Mouse (Mus musculus): ENCODE results near the gene Map3k11. TPM values are rescaled to one million over a fixed set of nuclear protein-coding genes. Genes with fewer than 3 reads are reported as not detected.
"Not testable (repeated sequence)": the region's sequence is repeated elsewhere in the genome, so short reads cannot be mapped to it uniquely, and the experiment has no call there.

Map3k11 gene
- total RNA-seq, 2 experiments from 2014 or later: 26.0 to 29.5 TPM

DNA sequence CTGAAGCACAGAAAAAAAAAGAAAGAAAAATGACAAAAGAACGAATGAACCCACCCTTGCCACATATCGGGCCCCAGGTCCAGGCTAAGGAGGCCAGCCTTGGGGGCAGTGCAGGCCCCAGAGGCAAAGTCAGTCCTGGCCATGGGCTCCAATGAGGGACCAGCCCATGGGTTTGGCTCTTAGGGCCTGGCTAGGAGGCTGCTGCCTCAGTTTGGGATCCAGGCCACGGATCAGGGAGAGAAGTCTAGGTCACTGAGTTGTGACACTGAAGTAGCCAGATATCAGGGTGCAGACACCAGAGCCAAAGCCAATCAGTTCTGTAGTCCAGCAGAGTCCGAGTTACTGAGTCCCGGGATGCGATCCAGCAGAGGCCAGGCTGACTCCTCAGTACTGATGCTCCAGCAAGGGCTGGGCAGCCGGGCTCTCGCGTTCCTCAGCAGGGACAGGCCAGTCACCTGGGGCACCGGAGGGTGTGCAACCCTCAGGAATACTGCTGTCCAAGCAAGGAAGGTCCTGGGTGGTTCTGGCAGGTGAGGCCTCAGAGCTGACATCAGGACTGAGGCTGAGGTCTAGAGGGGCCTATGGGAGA is 23.8 kb upstream of the Map3k11 start:
- intact Hi-C loops (cut with DNase I): no loop called here
- DNase-seq: no peak

DNA sequence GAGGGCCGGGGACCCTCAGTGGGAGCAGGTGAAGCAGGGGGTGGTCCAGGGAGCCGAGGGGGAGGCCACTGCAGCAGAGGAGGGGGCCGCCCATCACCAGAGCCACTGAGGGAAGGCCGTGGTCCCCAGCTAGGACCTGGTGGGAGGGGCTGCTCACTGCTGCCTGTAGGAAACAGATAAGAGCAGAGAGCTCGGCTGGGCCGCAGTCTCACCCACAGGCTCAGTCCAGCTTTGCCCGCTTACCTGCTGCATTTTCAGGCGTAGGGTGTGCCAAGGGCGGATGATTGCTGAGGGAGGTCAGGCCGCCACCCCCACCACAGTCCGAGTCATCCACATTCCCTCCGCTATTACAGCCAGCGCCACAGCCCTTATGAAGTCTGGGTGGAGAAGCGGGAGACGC is 23.1 kb upstream of the Map3k11 start:
- DNase-seq: no peak
- intact Hi-C loops (cut with DNase I): no loop called here

DNA sequence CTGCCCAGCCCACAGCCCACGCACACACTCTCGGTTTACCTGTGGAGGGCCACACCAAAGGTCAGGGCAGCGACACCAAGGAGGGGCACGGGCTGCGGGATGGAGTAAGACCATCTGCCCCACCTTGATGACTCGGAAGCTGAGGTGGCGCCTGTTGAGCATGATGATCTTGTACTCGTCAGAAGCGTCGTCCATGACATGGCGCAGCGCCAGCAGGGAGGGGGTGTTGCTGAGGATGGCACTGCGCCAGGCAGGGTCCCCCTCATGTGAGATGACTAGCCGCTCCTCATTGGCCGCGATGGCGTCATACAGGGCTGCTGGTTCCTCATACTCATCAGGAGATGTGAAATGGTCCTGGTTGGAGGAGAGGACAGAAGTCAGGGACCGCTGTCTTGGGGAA is 22.2 kb upstream of the Map3k11 start:
- no peak for DNase-seq
- intact Hi-C loops (cut with DNase I): no loop called here

DNA sequence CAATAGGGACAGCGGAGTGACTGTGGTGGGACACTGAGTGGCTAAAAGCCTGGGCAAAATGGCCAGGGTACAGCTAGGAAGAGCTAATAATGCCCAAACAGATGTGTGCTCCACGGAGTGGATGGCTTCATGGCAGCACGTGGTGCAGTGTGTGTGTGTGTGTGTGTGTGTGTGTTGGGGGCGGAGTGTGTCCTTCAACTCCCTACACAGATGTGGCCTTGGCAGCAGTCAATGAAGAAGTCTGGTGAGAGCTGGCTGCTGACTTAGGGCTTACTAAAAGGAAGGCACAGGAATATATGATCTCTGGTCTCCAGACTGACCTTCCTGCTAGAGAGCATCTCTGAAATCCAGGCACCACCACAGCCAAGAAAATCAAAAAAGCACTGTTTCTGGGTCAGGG is 20.2 kb upstream of the Map3k11 start:
- no peak for DNase-seq
- intact Hi-C loops (cut with DNase I): no loop called here

DNA sequence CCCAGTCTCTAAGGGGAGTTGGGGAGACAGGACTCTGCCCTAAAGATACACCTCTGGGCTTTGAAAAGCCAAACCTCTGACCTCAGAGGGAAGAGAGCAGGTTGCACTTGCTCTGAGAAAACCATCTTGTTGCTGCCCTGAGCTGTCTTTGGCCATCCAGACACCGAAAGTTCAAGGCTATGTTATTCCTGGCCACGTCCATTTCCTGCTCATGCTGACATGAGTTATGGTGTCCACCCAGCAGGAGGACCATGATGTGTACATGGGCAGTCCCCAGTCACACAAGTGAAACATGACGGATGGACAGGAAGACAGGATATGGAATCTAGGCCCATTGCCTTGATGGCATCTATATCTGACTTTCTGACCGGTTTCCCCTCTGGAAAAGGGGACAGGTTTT is 8.1 kb upstream of the Map3k11 start:
- no peak for DNase-seq
- intact Hi-C loops (cut with DNase I): no loop called here

DNA sequence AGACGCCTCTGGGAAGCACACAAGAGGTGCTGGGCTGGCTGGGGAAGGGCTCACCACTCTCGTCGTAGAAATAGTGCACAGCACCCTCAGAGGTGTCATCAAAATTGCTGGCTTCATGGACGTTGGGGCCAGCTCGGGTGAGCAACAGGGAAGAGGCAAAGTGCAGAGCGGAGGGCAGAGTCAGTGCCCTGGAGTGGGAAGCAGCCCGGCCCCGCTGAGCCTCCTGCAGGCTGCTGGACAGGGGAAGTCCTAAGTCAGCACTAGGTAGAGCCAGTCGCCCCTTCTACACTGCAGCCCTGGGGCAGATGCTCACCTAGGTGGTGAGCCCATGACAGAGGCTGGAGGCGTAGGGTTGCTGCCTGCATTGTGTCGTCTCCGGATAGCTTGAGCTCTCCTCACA is 4.3 kb upstream of the Map3k11 start:
- intact Hi-C loops (cut with DNase I): no loop called here
- DNase-seq: no peak

DNA sequence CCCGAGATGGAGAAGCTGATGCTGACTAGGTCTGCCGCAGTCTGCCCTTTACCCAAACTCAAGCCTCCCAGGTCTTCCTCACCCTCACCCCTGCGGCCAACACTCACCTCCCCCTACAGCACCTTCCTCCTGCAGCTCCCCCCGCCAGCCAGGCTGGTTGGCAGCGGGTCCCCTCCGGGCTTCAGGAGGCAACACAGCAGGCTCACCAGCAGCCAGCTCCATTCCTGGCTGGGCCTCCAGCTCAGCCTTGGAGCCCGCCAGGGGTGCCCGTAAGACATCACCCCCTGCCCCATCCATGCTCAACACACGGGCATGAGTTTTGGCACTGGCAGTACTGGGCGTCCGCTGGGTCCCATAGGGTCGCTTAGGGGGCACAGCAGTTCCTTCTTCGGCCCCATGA is 3.6 kb upstream of the Map3k11 start:
- intact Hi-C loops (cut with DNase I): no loop called here

DNA sequence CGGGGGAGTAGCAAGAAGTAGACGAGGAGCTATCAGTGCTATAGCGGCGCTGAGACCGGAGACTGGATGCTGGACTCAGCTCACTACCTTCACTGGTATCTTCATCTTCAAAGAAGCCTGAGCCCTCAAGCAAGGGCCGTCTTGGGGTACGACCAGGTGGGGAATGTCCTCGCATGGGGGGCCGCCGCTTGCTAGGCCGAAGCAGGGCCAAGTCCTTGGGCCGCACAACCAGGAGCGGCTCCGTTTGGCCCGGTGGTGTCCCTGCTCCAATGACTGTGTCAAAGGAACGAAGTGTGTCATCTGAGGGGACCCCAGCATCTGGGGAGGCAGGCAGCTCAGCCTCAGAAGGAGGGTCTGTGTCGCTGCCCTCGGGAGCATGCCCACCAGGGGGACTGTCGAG is 3.1 kb upstream of the Map3k11 start:
- intact Hi-C loops (cut with DNase I): no loop called here
- DNase-seq: no peak

More for the DNA sequence above, 3.6 kb upstream of the Map3k11 start:
- no peak for DNase-seq

DNA sequence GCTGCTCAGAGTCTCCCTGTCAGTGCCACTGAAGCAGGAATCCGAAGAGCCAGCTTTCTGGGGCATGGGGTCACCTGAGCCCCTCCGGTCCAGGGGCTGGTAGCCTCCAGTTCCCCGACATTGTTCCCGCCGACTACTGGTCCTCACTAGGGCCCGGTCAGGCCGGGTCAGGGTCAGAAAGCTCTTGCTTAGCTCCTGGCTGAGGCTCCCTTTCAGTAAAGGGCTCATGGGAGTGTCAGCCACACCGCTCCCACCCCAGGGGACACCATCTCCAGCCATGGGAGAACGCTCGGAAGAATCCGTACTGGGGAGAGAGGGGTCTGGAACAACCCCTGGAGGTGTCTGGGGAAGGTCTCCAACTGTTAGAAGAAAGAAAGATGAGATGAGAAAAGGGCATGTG is 2.7 kb upstream of the Map3k11 start:
- no peak for DNase-seq
- intact Hi-C loops (cut with DNase I): loop anchor here (2.0 kb wide), 1 partner anchor 77 kb away; no protein-coding TSS in a partner anchor

DNA sequence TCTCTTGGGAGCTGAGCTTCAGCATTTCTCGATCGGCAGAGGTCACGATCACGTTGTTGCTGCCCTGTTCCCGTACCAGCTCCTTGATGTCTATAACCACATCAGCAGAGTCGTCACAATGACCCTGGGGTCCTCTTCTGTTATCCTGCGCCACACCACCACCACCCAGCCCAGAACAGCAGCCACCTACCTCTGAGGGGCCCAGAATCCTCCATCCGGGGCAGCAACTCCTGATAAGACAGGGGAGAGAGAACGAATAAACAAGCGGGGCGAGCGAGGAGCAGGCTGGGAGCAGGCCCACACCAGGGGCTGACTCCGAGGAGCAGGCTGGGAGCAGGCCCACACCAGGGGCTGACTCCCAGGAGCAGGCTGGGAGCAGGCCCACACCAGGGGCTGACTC is 2.1 kb upstream of the Map3k11 start:
- intact Hi-C loops (cut with DNase I): loop anchor here (2.0 kb wide), 1 partner anchor 78 kb away; no protein-coding TSS in a partner anchor
- DNase-seq: no peak

DNA sequence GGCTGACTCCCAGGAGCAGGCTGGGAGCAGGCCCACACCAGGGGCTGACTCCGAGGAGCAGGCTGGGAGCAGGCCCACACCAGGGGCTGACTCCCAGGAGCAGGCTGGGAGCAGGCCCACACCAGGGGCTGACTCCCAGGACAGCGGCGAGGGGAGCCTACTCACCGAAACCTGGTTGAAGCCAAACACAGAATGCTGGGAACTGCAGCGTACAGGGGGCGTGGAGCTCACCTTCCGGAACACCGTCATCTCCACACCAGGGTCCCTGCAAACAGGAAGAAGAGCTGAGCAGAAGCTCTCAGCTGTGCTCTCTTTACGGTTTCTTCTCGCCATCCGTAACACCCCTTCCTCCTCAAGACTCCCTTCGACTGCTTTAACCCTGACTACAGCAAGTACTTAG is 1.6 kb upstream of the Map3k11 start:
- intact Hi-C loops (cut with DNase I): loop anchor here (2.0 kb wide), 1 partner anchor 78 kb away; no protein-coding TSS in a partner anchor
- DNase-seq: not testable (repeated sequence)

DNA sequence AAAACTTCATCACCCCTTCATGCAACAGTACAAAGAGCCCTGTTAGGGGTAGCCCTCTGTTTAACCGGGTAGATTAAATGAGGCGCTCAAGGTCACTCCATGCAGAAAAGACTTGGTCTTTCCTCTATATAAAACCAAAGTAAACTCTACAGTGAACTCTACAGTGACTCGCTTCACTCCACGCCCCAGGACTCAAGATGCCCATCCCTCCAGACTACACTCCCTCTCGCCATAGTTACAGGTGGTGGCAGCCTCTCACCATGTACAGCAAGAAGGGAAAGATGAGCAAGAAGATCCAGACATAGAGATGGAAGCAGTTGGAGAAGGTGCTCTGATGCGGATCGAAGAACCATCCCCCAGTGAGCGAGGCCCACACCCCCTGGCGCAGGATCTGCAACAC is 804 bp upstream of the Map3k11 start:
- DNase-seq: no peak
- intact Hi-C loops (cut with DNase I): loop anchor here (2.0 kb wide), 2 partner anchors 51 to 79 kb away; partner anchors contain the start of gene Rela

DNA sequence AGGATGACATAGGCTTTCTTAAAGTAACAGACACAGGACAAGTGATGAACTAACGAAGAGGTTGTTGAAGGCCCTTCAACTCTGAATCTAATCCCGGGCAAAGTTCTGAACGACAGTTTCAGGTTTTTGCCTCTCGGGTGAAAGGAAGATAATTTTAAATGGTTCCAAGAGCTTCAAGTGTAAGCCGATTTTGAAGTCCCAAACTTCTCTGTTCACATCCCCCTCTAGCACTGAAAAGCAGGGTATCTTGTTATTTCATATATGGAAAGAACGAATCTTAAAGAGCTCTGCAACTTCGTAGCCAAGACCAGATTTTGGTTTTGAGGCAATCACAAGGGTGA is 516 bp downstream of the Map3k11 start:
- intact Hi-C loops (cut with DNase I): loop anchor here (1.0 to 2.0 kb wide), 2 partner anchors 38 to 52 kb away; partner anchors contain the start of gene Rela
- DNase-seq: no peak

DNA sequence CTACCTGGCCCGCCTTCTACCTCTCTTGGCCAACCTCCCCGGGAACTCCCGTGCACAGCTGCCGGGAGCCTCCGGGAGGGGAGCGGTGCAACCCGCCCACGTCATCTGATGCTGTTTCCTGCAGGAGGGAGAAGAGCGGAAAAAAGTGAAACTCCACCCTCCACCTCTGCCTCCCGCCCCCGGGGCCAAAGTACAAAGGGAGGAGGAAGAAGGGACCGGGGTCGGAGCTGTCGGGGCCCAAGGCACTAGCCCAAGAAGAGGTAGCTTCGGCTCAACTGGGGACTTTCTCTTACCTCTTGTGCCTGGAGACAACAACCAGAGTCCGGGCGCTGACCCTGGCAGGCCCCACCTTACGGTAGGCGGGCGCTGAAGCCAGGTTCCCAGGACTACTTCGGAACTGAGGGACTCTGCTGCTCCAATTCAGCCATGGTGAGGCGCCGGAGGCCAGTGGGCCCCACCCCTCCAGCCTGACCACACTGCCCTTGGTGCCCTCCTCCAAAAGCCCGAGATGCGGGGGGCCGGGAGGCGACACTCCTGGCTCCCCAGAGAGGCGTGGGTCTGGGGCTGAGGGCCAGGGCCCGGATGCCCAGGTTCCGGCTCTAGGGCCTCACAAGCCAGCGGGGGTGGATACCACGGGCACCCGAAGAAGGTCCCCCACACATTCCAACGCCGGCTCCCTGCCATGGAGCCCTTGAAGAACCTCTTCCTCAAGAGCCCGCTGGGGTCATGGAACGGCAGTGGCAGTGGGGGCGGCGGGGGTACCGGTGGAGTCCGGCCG is 1.2 kb downstream of the Map3k11 start:
- intact Hi-C loops (cut with DNase I): loop anchor here (1.0 to 5.0 kb wide), 3 partner anchors 38 to 263 kb away; partner anchors contain the start of gene Rela

DNA sequence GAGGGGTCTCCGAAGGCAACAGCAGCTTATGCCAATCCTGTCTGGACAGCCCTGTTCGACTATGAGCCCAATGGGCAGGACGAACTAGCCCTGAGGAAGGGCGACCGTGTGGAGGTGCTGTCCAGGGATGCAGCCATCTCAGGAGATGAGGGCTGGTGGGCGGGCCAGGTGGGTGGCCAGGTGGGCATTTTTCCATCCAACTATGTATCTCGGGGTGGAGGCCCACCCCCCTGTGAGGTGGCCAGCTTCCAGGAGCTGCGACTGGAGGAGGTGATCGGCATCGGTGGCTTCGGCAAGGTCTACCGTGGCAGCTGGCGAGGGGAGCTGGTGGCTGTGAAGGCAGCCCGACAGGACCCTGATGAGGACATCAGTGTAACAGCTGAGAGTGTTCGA is 1.8 kb downstream of the Map3k11 start:
- peak in 1 of 2 experiments; percentile 15 for DNase-seq
- intact Hi-C loops (cut with DNase I): loop anchor here (5.0 kb wide), 1 partner anchor 262 kb away; no protein-coding TSS in a partner anchor

More for the DNA sequence above, 1.2 kb downstream of the Map3k11 start:
- DNase-seq: peak; percentile 85 to 88

DNA sequence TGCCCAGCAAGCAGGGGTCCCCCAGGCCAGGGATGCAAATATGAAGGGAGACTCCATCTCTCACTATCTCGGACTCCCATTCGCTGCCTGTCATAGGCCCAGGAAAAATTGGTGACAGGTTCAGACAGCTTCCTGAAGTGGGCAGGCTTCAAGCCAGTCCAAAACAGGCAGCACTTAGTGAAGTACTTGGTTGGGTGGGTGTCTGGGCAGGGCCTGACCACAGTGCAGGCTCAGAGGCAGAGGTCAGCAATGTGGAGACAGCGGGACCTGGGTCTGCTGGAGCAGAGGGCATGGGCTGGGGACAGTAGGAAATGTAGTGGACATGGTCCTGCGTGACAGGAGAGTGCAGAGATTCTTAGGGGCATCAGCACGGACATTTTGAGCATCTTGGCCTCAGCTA is 3.1 kb downstream of the Map3k11 start:
- no peak for DNase-seq
- intact Hi-C loops (cut with DNase I): loop anchor here (5.0 kb wide), 1 partner anchor 261 kb away; no protein-coding TSS in a partner anchor

DNA sequence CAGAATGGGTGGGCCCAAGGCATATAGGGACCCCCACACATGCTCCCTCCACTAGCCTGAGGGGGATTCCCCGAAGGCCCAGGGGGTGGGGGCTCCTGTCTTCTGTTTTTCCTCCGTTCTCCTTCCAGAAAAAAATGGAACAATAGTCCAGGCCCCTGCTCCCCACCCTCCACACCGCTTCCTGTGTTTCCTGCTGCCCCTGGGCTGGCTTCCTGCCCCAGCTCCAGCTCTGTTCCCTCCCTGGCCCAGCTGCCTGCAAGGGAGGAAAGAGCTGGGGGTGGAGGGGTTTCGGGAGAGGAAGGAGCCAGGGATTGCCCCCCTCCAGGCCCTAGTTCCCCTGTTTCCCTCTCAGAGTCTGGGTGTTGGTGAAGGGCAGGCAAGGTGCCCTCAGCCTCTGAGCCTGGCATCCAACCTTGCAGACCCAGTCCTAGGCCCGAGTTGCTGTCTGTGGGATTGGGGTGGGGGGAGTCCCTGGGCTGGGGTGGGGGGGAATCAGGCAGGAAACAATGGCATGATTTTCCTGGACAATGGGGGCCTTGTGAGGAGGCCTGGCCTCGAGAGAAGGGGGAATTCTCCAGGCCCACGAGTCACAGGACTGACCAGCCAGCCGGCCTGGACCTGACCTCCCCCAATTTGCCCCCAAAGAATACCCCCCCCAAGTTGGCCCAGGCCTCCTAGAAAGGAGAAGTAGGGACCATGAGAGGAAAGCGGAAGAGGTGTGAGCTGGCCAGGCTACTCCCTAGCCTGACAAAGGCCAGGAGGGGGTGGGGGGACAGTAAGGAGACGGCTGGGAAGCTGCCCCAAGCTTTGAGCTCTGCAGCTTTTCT is 3.8 kb downstream of the Map3k11 start:
- intact Hi-C loops (cut with DNase I): loop anchor here (2.0 to 5.0 kb wide), 3 partner anchors 19 to 260 kb away; no protein-coding TSS in a partner anchor
- DNase-seq: peak; percentile 72 to 80

DNA sequence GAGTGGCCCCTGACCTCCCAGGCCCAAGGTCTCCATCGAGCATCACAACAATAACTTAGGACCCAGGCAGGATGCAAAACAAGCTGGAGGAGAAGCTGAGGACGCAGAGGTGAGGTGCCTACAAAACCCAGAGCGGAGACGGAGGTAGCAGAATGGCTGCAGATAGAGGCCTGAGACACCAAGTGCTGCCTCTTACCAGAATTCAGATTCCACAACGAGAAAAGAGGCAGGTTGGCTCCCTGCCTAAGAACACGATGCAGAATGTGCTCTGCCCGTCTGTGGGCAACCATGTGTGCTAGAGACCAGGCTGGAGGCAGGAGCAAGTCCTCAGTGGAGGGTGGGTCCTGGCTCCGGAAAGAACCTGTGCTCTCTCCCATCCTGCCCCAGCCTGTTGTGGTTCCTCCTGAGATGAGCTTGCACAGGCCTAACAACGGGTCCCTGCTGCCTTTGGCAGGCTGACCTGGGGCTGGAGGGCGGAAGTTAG is 4.4 kb downstream of the Map3k11 start:
- peak in 1 of 2 experiments; percentile 44 for DNase-seq
- intact Hi-C loops (cut with DNase I): loop anchor here (2.0 to 5.0 kb wide), 3 partner anchors 18 to 259 kb away; no protein-coding TSS in a partner anchor

DNA sequence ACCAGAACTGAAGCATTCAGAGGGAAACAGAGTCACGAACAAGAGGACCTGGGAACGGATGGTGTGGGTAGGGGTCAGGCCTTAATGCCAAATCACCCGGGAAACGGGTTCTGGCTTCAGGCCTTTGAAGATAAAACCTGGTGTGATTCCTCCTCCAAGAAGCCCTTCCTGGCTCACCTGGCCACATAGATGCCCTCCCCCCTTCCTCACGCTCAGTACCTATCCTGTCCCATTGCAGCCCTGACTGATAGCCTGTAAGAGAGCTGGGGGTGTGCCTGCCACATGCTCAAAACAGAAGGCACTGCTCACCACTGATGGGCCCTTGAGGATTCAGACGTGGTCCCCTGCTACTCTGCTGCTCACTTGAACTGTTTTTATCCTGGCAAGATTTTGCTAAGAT is 5.3 kb downstream of the Map3k11 start:
- no peak for DNase-seq
- intact Hi-C loops (cut with DNase I): loop anchor here (2.0 to 5.0 kb wide), 3 partner anchors 17 to 258 kb away; no protein-coding TSS in a partner anchor

DNA sequence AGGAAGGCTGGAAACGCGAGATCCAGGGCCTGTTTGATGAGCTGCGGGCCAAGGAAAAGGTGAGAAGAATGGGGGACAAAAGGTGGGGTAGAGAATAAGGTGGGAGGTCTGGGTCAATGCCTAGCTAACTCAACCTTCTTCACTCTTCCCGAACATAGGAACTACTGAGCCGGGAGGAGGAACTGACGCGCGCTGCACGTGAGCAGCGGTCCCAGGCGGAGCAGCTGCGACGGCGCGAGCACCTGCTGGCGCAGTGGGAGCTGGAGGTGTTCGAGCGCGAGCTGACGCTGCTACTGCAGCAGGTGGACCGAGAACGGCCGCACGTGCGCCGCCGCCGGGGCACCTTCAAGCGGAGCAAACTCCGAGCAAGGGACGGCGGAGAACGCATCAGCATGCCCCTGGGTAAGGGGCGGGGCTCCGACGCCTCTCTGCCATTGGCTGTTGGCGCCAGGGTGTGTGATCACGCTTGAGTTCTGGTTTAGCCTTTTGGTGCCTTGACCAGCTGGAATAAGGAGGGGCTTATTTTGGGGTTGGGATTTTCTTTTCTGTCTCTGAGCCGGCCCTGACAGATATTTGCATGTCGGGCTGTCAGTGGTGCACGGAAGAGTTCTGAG is 7.4 kb downstream of the Map3k11 start:
- intact Hi-C loops (cut with DNase I): no loop called here
- no peak for DNase-seq
